Mouse (Mus musculus): Measurements from ENCODE around the gene B4galt7. TPM values are rescaled to one million over a fixed set of nuclear protein-coding genes. Genes with fewer than 3 reads are reported as not detected.

The B4galt7 gene
- polyA plus RNA-seq (2017; shearing (Covaris generic)): 10 to 100 TPM; 34.5 to 35.0 TPM

DNA sequence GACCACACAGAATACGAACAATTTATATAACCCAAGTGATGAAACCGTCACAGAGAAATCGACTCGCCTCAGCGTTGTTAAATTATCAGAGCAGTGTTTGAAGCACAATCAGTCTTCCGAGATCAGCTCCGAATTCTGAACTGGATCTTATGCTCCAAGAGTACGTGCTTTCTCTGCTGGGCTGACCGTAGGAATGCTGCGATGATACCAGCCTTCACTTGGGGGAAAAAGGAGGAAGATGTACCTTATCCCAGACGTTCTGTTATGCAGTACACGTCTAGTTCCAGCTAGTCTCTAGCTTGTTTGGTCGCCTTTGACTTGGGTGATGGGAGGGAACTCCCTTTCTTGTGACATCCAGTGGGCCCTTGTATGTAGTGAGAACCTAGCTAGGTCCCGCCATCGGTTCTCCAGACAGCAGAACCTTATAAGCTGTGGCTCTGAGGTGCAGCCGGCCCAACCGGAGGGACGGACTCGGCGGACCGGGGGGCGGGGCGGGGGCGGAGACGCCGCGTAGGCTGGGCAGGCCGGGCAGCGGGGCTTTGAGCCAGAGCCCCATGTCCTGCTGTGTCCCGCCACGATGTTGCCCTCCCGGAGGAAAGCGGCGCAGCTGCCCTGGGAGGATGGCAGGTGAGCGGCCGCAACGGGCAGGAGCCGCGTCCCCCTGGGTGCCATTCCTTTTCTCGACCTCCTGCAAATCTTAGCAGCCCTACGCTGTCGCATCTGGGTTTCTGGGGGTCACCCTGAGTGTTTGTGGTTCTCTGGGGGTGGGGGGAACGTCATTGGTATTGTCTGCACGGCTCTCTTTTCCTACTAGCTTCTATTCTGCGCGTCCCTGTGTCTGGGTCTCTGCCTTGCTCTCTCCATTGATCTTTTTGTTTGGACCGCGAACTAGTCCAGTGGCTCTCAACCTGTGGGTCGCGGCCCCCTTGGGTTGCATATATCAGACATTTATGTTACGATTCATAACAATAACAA lies at the start of gene B4galt7:
TSS of gene B4galt7 (plus strand) at position 331 of the 975 bp plus-strand sequence.

DNA sequence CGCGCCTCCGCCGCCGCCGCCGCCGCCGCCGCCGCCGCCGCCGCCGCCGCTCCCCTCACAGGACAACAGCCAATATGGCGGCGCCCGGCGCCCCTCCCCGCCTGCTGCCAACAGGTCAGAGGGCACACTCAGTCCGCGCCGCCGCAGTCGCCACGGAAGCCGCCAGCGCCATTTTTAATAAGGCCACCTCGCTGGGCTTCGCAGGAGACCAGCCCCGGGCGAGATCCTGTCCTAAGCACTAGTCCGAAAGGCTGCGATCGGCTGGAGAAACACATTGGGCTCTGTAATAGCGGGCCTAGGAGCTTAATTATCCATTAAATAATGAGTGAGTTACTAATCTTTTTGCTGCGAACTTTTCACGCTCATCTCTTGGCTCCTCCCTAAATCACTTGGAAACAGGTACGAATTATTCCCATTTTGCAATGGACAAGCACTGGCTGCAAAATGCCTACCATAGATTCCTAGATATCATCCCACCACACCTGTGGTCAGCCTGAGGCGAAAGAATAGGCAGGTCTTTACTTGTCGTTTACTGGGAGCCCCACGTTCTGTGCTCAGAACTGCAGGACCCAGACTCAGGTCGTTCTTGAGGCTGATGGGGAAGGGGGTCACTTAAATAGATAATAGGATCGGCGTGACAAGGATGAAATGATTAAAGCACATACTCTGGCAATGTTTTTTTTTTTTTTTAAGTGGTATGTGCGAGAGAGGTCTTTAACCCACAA lies 28.5 kb upstream of the B4galt7 start, which contains the start of gene Fam193b:
TSS of gene Fam193b (minus strand) at position 94 of the 725 bp plus-strand sequence.

DNA sequence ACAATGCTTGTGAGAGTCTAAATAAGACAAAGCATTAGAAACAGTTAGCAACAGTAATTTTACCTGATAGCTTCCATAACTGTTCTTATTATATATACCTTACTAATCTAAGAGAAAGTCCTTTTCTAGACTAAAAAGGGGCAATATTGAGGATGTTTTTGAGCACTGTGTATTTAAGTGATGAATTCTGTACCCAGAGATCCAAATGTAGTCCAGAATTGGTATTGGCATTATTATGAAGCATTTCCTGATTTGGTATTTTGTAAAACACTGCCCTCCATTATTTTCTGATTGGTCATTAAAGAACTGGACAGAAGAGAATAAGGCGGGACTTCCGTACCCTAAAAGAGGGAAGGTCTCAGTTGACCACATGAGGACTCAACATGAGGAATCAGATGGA lies 26.3 kb upstream of the B4galt7 start, which contains the start of gene Tmed9:
TSS of gene Tmed9 (plus strand) at position 301 of the 400 bp plus-strand sequence.

GRCm38 (mm10) chr13:55622649-55623541 lies 23.2 kb downstream of the B4galt7 start, which contains the start of gene Caml:
Gene Caml (plus strand): TSS chr13:55623005.

GRCm38 (mm10) chr13:55634639-55635127 lies 35.0 kb downstream of the B4galt7 start, which contains the start of gene Ddx46:
Gene Ddx46 (plus strand): TSS chr13:55635027.

Other genes starting within 250 kb of the B4galt7 start
- 100 to 1,000 TPM; 118 to 171 TPM for gene Lman2, start 237.1 kb upstream of the B4galt7 start, polyA plus RNA-seq (2017; shearing (Covaris generic))
- gene Rgs14, start 230.2 kb upstream of the B4galt7 start, polyA plus RNA-seq (2017; shearing (Covaris generic)): 100 to 1,000 TPM in 1 of 2 experiments, 10 to 100 TPM in 1; 85.2 to 155 TPM
- gene Slc34a1, start 201.7 kb upstream of the B4galt7 start, polyA plus RNA-seq (2017; shearing (Covaris generic)): under 1 TPM in 1 of 2 experiments, not detected in 1; 0.21 TPM
- gene Pfn3, start 184.7 kb upstream of the B4galt7 start, polyA plus RNA-seq (2017; shearing (Covaris generic)): not detected
- not detected for gene F12, start 173.1 kb upstream of the B4galt7 start, polyA plus RNA-seq (2017; shearing (Covaris generic))
- gene Grk6, start 154.8 kb upstream of the B4galt7 start, polyA plus RNA-seq (2017; shearing (Covaris generic)): 100 to 1,000 TPM; 307 to 363 TPM
- gene Prr7, start 135.6 kb upstream of the B4galt7 start, polyA plus RNA-seq (2017; shearing (Covaris generic)): 10 to 100 TPM in 1 of 2 experiments, 1 to 10 TPM in 1; 5.3 to 12.3 TPM
- under 1 TPM; 0.07 to 0.42 TPM for gene Dbn1, start 111.8 kb upstream of the B4galt7 start, polyA plus RNA-seq (2017; shearing (Covaris generic))
- gene Pdlim7, start 86.2 kb upstream of the B4galt7 start, polyA plus RNA-seq (2017; shearing (Covaris generic)): 10 to 100 TPM; 10.3 to 12.4 TPM
- 1 to 10 TPM; 1.0 to 2.0 TPM for gene Dok3, start 70.6 kb upstream of the B4galt7 start, polyA plus RNA-seq (2017; shearing (Covaris generic))
- 10 to 100 TPM; 65.1 to 77.7 TPM for gene Ddx41, start 63.2 kb upstream of the B4galt7 start, polyA plus RNA-seq (2017; shearing (Covaris generic))
- gene Fam193b, start 28.8 kb upstream of the B4galt7 start, polyA plus RNA-seq (2017; shearing (Covaris generic)): 10 to 100 TPM; 48.0 to 51.3 TPM
- gene Tmed9, start 26.2 kb upstream of the B4galt7 start, polyA plus RNA-seq (2017; shearing (Covaris generic)): 100 to 1,000 TPM; 274 to 325 TPM
- 10 to 100 TPM; 26.2 to 35.0 TPM for gene Caml, start 23.1 kb downstream of the B4galt7 start, polyA plus RNA-seq (2017; shearing (Covaris generic))
- gene Ddx46, start 35.1 kb downstream of the B4galt7 start, polyA plus RNA-seq (2017; shearing (Covaris generic)): 10 to 100 TPM; 62.9 to 65.4 TPM
- 10 to 100 TPM; 26.7 to 29.6 TPM for gene B230219D22Rik, start 93.2 kb downstream of the B4galt7 start, polyA plus RNA-seq (2017; shearing (Covaris generic))
- 10 to 100 TPM; 55.7 to 65.7 TPM for gene Txndc15, start 114.8 kb downstream of the B4galt7 start, polyA plus RNA-seq (2017; shearing (Covaris generic))
- 10 to 100 TPM; 34.2 to 60.7 TPM for gene Pcbd2, start 127.5 kb downstream of the B4galt7 start, polyA plus RNA-seq (2017; shearing (Covaris generic))
- under 1 TPM in 1 of 2 experiments, not detected in 1; 0.26 TPM for gene Catsper3, start 184.7 kb downstream of the B4galt7 start, polyA plus RNA-seq (2017; shearing (Covaris generic))
- gene Pitx1, start 236.3 kb downstream of the B4galt7 start, polyA plus RNA-seq (2017; shearing (Covaris generic)): not detected